ENCODE assay signal across 30 mouse cellular contexts in genomic region chr17:83891864-83892263, GRCm38 (mm10). TPM values are rescaled to one million over a fixed set of nuclear protein-coding genes. Genes with fewer than 3 reads are reported as not detected.
DNase-seq lines count a peak whose midpoint lies in the region; ATAC-seq lines count a peak whose summit lies in the region.
"Had no signal": no experiment of that assay in that cellular context is flagged by ENCODE, and none has a peak within 500 bp of the region (broad histone marks: within the 10 kb centered on the region; RNA-seq: fewer than 3 reads in every experiment).

No protein-coding gene starts in this region.

- H3K4me2 ChIP-seq in embryonic facial prominence, embryonic 14.5 days (ENCODE audit: low read depth, low read length) = no peak overlapping the region
- H3K4me2 ChIP-seq in kidney, embryonic 14.5 days (replicated peaks; ENCODE audit: low read depth, low read length) = no peak overlapping the region
- H3K4me2 ChIP-seq: embryonic facial prominence, embryonic 13.5 days; forebrain, embryonic 15.5 days; heart, embryonic 13.5 days; limb, embryonic 12.5 days; liver, embryonic 11.5 days; midbrain, embryonic 12.5 days; neural tube, embryonic 12.5 days had no signal

- H3K4me1 ChIP-seq in embryonic facial prominence, embryonic 14.5 days (ENCODE audit: control insufficient read depth, insufficient read depth, low read length) = peaks cover 36% of the 10 kb centered on the region
- H3K4me1 ChIP-seq in embryonic facial prominence, embryonic 10.5 days = peaks cover 45% of the 10 kb centered on the region
- peaks cover 28% of the 10 kb centered on the region for H3K4me1 ChIP-seq in kidney, embryonic 14.5 days (ENCODE audit: control insufficient read depth, insufficient read depth, low read length)

- H3K4me3 ChIP-seq in embryonic facial prominence, embryonic 14.5 days (ENCODE audit: low read depth, low read length) = no peak overlapping the region
- no peak overlapping the region for H3K4me3 ChIP-seq in embryonic facial prominence, embryonic 10.5 days
- H3K4me3 ChIP-seq in kidney, embryonic 14.5 days (ENCODE audit: low read length) = no peak overlapping the region
- H3K4me3 ChIP-seq: embryonic facial prominence, embryonic 13.5 days; forebrain, embryonic 15.5 days; heart, embryonic 13.5 days; limb, embryonic 12.5 days; megakaryocyte, embryonic 14.5 days; midbrain, embryonic 12.5 days; myocyte; neural tube, embryonic 12.5 days had no signal

- no peak overlapping the region for H3K9ac ChIP-seq in embryonic facial prominence, embryonic 14.5 days (ENCODE audit: low read depth, low read length)
- H3K9ac ChIP-seq in kidney, embryonic 14.5 days (ENCODE audit: low read depth, low read length) = no peak overlapping the region
- H3K9ac ChIP-seq: embryonic facial prominence, embryonic 13.5 days; forebrain, embryonic 15.5 days; heart, embryonic 13.5 days; limb, embryonic 12.5 days; midbrain, embryonic 12.5 days; neural tube, embryonic 12.5 days had no signal

- no peaks in the 10 kb centered on the region for H3K36me3 ChIP-seq in embryonic facial prominence, embryonic 14.5 days (ENCODE audit: control insufficient read depth, insufficient read depth, low read length)
- no peaks in the 10 kb centered on the region for H3K36me3 ChIP-seq in embryonic facial prominence, embryonic 10.5 days (replicated peaks)
- H3K36me3 ChIP-seq in kidney, embryonic 14.5 days (ENCODE audit: control insufficient read depth, insufficient read depth, low read length) = no peaks in the 10 kb centered on the region
- H3K36me3 ChIP-seq: embryonic facial prominence, embryonic 13.5 days; forebrain, embryonic 15.5 days; heart, embryonic 13.5 days; limb, embryonic 12.5 days; midbrain, embryonic 12.5 days; neural tube, embryonic 12.5 days had no signal

- peak; percentile 45; the same call in 1 of the 2 replicates for ATAC-seq in embryonic facial prominence, embryonic 14.5 days (ENCODE audit: low read depth)
- no peak for ATAC-seq in kidney, embryonic 14.5 days (ENCODE audit: low FRiP score, low TSS enrichment)
- ATAC-seq: forebrain, embryonic 15.5 days; hindbrain, embryonic 16.5 days; intestine, embryonic 16.5 days had no signal

- no peaks in the 10 kb centered on the region for H3K27me3 ChIP-seq in embryonic facial prominence, embryonic 14.5 days (replicated peaks; ENCODE audit: control insufficient read depth, insufficient read depth, low read length)
- H3K27me3 ChIP-seq in embryonic facial prominence, embryonic 10.5 days (replicated peaks; ENCODE audit: low read depth, poor library complexity, severe bottlenecking) = no peaks in the 10 kb centered on the region
- H3K27me3 ChIP-seq in kidney, embryonic 14.5 days (ENCODE audit: control insufficient read depth, insufficient read depth, low read length) = no peaks in the 10 kb centered on the region
- H3K27me3 ChIP-seq: embryonic facial prominence, embryonic 13.5 days; forebrain, embryonic 15.5 days; heart, embryonic 13.5 days; limb, embryonic 12.5 days; midbrain, embryonic 12.5 days; neural tube, embryonic 12.5 days had no signal

- no peaks in the 10 kb centered on the region for H3K9me3 ChIP-seq in embryonic facial prominence, embryonic 14.5 days (ENCODE audit: control insufficient read depth, low read length)
- H3K9me3 ChIP-seq in embryonic facial prominence, embryonic 10.5 days = no peaks in the 10 kb centered on the region
- no peaks in the 10 kb centered on the region for H3K9me3 ChIP-seq in kidney, embryonic 14.5 days (ENCODE audit: control insufficient read depth, low read length)
- H3K9me3 ChIP-seq: embryonic facial prominence, embryonic 13.5 days; forebrain, embryonic 15.5 days; heart, embryonic 13.5 days; limb, embryonic 12.5 days; megakaryocyte, embryonic 14.5 days; midbrain, embryonic 12.5 days; neural tube, embryonic 12.5 days had no signal

- WGBS in embryonic facial prominence, embryonic 14.5 days = 58% methylated on average over 9 of the region's 9 CpGs
- WGBS in embryonic facial prominence, embryonic 10.5 days = 85% methylated on average over 9 of the region's 9 CpGs
- WGBS in kidney, embryonic 14.5 days = 55% methylated on average over 9 of the region's 9 CpGs

- H3K27ac ChIP-seq in embryonic facial prominence, embryonic 14.5 days (replicated peaks; ENCODE audit: low read depth, low read length) = peak overlapping the region; percentile 19; the same call in 1 of the 2 replicates
- no peak overlapping the region for H3K27ac ChIP-seq in embryonic facial prominence, embryonic 10.5 days (replicated peaks)
- H3K27ac ChIP-seq in kidney, embryonic 14.5 days (ENCODE audit: low read depth, low read length) = 0 out of 2 replicates have a peak overlapping the region, but pooled peaks have one; percentile 86
- H3K27ac ChIP-seq: forebrain, embryonic 15.5 days; heart, embryonic 13.5 days; limb, embryonic 12.5 days; midbrain, embryonic 12.5 days; neural tube, embryonic 12.5 days had no signal

- peak; percentile 50 for DNase-seq in embryonic facial prominence, embryonic 14.5 days (ENCODE audit: low spot score)
- DNase-seq in embryonic facial prominence, embryonic 10.5 days (ENCODE audit: low spot score) = no peak
- no peak for DNase-seq in kidney, postnatal 25 days
- peak; percentile 63 for DNase-seq in NIH3T3 (ENCODE audit: low read depth)
- peak; percentile 65 for DNase-seq in fibroblast of lung, adult 2 months (ENCODE audit: low read depth)
- DNase-seq in left cerebral cortex, adult 11 months (ENCODE audit: low spot score) = no peak
- DNase-seq: cerebellum, adult 9-10 months; cerebellum, postnatal 36 days; embryo, embryonic 11 days; gastrocnemius, postnatal 36 days; heart, postnatal 10 days; kidney, adult 8-10 months; kidney, postnatal 36 days; layer of hippocampus, postnatal 36 days; lung, postnatal 4 days; right cerebral cortex, postnatal 4 days; thymus, postnatal 4 days had no signal

RNA-seq across cellular contexts. Expression of gene Haao, which starts 44.1 kb away (rescaled TPM):
- polyA plus RNA-seq in embryonic facial prominence, embryonic 14.5 days (2014; fragmentation: Nextera tagmentation; extraction: Ambion mirVana) = 0.37 and 0.92 TPM in 2 replicates
- not detected in 2 replicates for polyA plus RNA-seq in embryonic facial prominence, embryonic 10.5 days (2016; fragmentation: Nextera tagmentation; extraction: Ambion mirVana)
- 0.72 and 0.91 TPM in 2 replicates for polyA plus RNA-seq in kidney, embryonic 14.5 days (2014; fragmentation: Nextera tagmentation; extraction: Ambion mirVana)
- polyA plus RNA-seq: forebrain, embryonic 15.5 days; hindbrain, embryonic 11.5 days; myocyte; neural tube, embryonic 12.5 days had no signal

Comparison
In these comparisons a context has a peak if more than half of its experiments do, and no peak if none do; other contexts are left out.
1. DNase-seq: peak in embryonic facial prominence, embryonic 14.5 days (single experiment), NIH3T3 (single experiment) and fibroblast of lung, adult 2 months (single experiment); none in embryonic facial prominence, embryonic 10.5 days (single experiment), kidney, postnatal 25 days (0 of 2) and left cerebral cortex, adult 11 months (single experiment).